Mouse (Mus musculus) intestine, embryonic 16.5 days (tissue): ENCODE data around the gene Uap1. TPM values are rescaled to one million over a fixed set of nuclear protein-coding genes. Genes with fewer than 3 reads are reported as not detected.

Experiments
- ATAC-seq: fragments of 200-750 bp; cut with Nextera tagmentation; 2 replicates; pipeline ENCODE4 v1.8.0; 2017; ENCODE audit warnings: moderate TSS enrichment, moderate library complexity
- H3K27ac ChIP-seq: fragments of 300-500 bp; sonication (generic); 2 replicates; pipeline ENCODE4 v1.5.1; 2014; ENCODE audit warnings: mild to moderate bottlenecking, low read length
- H3K27me3 ChIP-seq: fragments of 300-500 bp; sonication (generic); replicated peaks from 2 replicates; pipeline ENCODE4 v1.6.1; 2014; ENCODE audit warnings: low read length, control low read depth, mixed read lengths; ENCODE audit not compliant: control insufficient read depth, insufficient read depth
- H3K36me3 ChIP-seq: fragments of 300-500 bp; sonication (generic); 2 replicates; pipeline ENCODE4 v1.6.1; 2014; ENCODE audit warnings: low read length, control low read depth; ENCODE audit not compliant: control insufficient read depth, insufficient read depth
- H3K4me1 ChIP-seq: fragments of 300-500 bp; sonication (generic); 2 replicates; pipeline ENCODE4 v1.6.1; 2014; ENCODE audit warnings: low read length, control low read depth, mixed read lengths; ENCODE audit not compliant: control insufficient read depth, insufficient read depth
- H3K4me2 ChIP-seq: fragments of 300-500 bp; sonication (generic); 2 replicates; pipeline ENCODE4 v1.6.1; 2014; ENCODE audit warnings: low read depth, low read length, control low read depth
- H3K4me3 ChIP-seq: fragments of 300-500 bp; sonication (generic); 2 replicates; pipeline ENCODE4 v1.5.1; 2014; ENCODE audit warnings: mild to moderate bottlenecking, low read length
- H3K9ac ChIP-seq: fragments of 300-500 bp; sonication (generic); 2 replicates; pipeline ENCODE4 v1.6.1; 2014; ENCODE audit warnings: low read depth, low read length
- H3K9me3 ChIP-seq: fragments of 300-500 bp; sonication (generic); 2 replicates; pipeline ENCODE4 v1.6.1; 2016; ENCODE audit warnings: low read length, control low read depth; ENCODE audit not compliant: control insufficient read depth
- WGBS: fragments of 180-500 bp; shearing (Covaris S2); extraction: QIAGEN DNeasy Blood & Tissue Kit; methylation state at CpG from one replicate; pipeline ENCODE4 v1.1.7; 2014; 5-methylcytosine and 5-hydroxymethylcytosine counted together
- polyA plus RNA-seq: library from polyadenylated mRNA; unstranded; fragments of >200 nt; fragmentation: Nextera tagmentation; extraction: Ambion mirVana; gene quantifications from 2 replicates; pipeline ENCODE4 v1.2.1, GENCODE M21; 2015

The Uap1 gene
- polyA plus RNA-seq, 1 experiment from 2014 or later: 46.9 TPM

DNA sequence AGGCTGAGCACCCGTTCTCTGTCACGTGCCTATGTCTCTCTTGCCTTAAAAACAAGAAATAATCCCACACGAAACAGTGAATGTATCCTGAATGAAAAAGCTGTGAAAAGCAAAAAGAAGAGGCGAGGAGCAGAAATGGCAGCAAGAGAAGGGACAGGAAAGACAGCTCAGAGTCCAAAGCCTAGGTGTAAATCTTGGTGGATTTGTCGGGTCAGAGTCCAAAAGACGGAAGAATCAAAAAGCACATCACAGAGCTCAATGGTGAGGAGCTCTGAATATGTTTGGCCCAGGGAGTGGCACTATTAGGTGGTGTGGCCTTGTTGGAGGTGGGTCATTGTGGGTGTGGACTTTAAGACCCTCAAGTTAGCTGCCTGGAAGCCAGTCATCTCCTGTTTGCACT, 31.6 kb upstream of the Uap1 start:
- H3K27me3 ChIP-seq: no peaks in the 10 kb centered on the region
- no peak overlapping the region for H3K9ac ChIP-seq
- no peaks in the 10 kb centered on the region for H3K4me1 ChIP-seq
- no peak overlapping the region for H3K4me2 ChIP-seq
- no peak overlapping the region for H3K27ac ChIP-seq
- ATAC-seq: no peak
- 93% methylated on average over 6 of the region's 6 CpGs for WGBS
- H3K36me3 ChIP-seq: peaks cover 18% of the 10 kb centered on the region
- H3K9me3 ChIP-seq: no peaks in the 10 kb centered on the region
- H3K4me3 ChIP-seq: no peak overlapping the region

DNA sequence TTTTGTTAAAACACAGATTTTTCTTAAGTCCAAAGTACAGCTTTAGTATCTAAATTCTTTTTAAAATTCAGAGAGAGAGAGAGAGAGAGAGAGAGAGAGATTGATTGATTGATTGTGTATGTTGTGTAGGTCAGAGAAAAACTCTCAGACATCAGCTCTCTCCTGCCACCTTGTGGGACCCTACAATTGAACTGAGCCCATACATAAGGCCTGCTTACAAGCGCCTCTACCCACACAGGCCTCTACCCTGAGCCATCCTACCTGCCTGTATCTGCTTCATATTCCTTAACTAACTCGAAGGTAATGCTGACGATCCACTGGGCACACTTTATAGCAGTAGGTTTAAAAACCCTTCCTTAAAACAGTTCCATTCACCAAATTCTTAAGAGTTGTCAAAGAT, 25.6 kb upstream of the Uap1 start:
- no peak for ATAC-seq
- Histone ChIP-seq H3K4me1 (no peaks in the 10 kb centered on the region), H3K9ac (no peak overlapping the region), H3K27me3 (no peaks in the 10 kb centered on the region), H3K27ac (no peak overlapping the region), H3K9me3 (no peaks in the 10 kb centered on the region), H3K4me2 (no peak overlapping the region), H3K36me3 (0 out of 2 replicates have a peak, but pooled peaks cover 5% of the 10 kb centered on the region), H3K4me3 (no peak overlapping the region)
- WGBS: 75% methylated on average over 3 of the region's 3 CpGs

DNA sequence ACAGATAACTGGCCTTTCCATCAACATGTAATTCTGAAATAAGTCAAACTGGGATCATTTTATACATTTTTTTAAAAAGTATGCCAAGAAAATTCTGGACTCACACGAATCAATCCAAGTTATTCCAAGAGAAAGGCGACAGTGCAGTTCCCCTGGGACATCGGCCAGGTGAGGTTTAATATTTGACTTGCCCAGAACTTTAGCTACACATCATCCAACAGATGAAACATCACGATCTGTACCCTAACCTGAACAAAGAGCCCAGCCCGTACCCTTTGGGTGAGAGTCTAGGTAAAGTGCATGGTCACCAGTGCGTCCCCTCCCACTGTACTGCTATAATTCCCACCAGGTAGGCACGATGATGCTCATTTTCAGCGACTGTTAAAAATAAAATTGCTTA, 21.5 kb upstream of the Uap1 start:
- H3K4me2 ChIP-seq: no peak overlapping the region
- H3K36me3 ChIP-seq: peaks cover 16% of the 10 kb centered on the region; the same call in 1 of the 2 replicates
- H3K4me3 ChIP-seq: no peak overlapping the region
- H3K9ac ChIP-seq: no peak overlapping the region
- WGBS: 94% methylated on average over 8 of the region's 8 CpGs
- no peaks in the 10 kb centered on the region for H3K9me3 ChIP-seq
- H3K27ac ChIP-seq: no peak overlapping the region
- H3K4me1 ChIP-seq: no peaks in the 10 kb centered on the region
- no peak for ATAC-seq
- H3K27me3 ChIP-seq: no peaks in the 10 kb centered on the region

DNA sequence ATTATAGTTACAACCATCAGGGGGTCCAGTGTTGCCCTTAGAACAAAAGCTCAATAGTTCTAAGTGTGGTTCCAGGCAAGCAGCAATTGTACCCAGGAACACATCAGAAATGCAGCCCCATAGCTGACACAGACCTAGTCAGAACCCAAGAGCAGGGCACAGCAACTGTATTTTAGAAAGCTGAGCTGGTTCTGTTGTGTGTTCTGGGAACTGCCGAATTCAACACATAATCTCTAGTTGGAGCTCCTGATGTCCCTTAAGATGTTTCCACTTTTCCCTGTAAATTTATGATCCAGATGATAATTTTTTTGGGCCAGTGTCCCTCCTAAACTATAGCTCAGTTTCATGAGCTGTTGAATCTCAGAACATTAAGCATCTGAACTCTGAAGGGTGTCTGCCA, 17.2 kb upstream of the Uap1 start:
- Histone ChIP-seq H3K9ac (no peak overlapping the region), H3K4me1 (no peaks in the 10 kb centered on the region), H3K4me2 (no peak overlapping the region), H3K4me3 (no peak overlapping the region), H3K27me3 (no peaks in the 10 kb centered on the region), H3K36me3 (peaks cover 16% of the 10 kb centered on the region; the same call in 1 of the 2 replicates), H3K9me3 (no peaks in the 10 kb centered on the region), H3K27ac (no peak overlapping the region)
- ATAC-seq: no peak
- WGBS: 85% methylated on average over 1 of the region's 1 CpGs

DNA sequence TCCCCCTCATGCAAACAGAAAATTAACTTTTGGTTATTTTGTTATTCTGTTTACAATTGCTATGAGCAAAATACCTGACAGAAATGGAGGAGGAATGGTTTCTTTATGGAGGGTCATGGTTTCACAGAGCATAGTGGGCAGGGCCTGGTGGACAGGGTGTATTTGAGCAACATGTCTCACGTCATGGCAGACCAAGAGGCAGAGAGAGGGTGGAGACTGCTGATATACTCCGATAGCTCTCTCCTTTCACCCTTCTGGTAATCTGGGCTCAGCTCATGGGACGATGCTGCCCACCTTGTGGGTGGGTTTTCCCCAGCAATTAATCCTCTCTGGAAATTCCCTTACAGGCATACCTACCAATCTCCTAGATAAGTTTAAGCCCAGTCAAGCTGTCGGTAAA, 15.5 kb upstream of the Uap1 start:
- peaks cover 13% of the 10 kb centered on the region; the same call in 1 of the 2 replicates for H3K36me3 ChIP-seq
- no peak overlapping the region for H3K4me3 ChIP-seq
- 62% methylated on average over 4 of the region's 4 CpGs for WGBS
- no peaks in the 10 kb centered on the region for H3K4me1 ChIP-seq
- no peak overlapping the region for H3K4me2 ChIP-seq
- no peaks in the 10 kb centered on the region for H3K27me3 ChIP-seq
- ATAC-seq: peak; percentile 64
- H3K9ac ChIP-seq: no peak overlapping the region
- H3K9me3 ChIP-seq: no peaks in the 10 kb centered on the region
- H3K27ac ChIP-seq: no peak overlapping the region

DNA sequence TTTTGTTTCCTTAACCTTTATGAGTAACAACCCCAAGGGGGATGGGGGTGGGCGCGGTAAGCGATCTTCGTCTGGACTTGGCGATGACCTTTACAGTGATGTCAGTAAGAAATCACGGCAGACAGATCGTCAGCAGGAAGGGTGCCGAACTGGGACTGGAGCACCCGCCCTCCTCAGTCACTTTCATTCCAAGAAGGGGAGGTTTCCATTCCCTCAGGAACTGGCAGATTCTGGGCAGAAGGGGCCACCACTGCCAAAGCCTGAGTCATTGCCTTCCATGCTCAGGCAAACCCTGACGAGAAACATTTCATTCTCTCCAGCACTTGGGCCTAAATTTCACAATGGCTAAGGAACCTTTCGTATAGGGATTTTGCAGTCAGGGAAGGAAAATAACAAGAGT, 13.8 kb upstream of the Uap1 start:
- 73% methylated on average over 11 of the region's 11 CpGs for WGBS

DNA sequence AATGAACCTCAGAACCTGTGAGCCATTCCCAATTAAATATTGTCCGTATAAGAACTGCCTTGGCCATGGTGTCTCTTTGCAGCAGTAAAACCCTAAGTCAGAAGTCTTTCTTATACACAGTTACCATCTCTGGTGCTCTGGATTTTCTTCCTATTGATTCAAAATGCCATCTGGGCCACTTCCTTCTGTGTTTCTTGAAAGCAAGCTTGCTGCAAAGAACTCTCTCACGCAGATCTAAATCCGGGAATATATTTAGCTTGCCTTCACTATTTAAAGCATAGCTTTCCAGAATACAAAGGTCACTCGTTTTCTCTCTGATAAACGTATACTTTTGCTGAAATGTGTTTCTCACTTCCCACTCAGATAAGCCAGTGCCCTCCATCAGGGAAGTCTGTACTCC, 11.8 kb upstream of the Uap1 start:
- Histone ChIP-seq H3K36me3 (no peaks in the 10 kb centered on the region), H3K27me3 (no peaks in the 10 kb centered on the region), H3K9ac (no peak overlapping the region), H3K4me3 (no peak overlapping the region), H3K9me3 (no peaks in the 10 kb centered on the region), H3K4me2 (no peak overlapping the region), H3K4me1 (no peaks in the 10 kb centered on the region), H3K27ac (no peak overlapping the region; the same call in 1 of the 2 replicates)
- ATAC-seq: no peak
- 59% methylated on average over 5 of the region's 5 CpGs for WGBS

More for the DNA sequence above, 13.8 kb upstream of the Uap1 start:
- Histone ChIP-seq H3K4me2 (no peak overlapping the region), H3K9me3 (no peaks in the 10 kb centered on the region), H3K27me3 (no peaks in the 10 kb centered on the region), H3K36me3 (peaks cover 5% of the 10 kb centered on the region; the same call in 1 of the 2 replicates), H3K9ac (no peak overlapping the region), H3K27ac (no peak overlapping the region), H3K4me1 (no peaks in the 10 kb centered on the region), H3K4me3 (no peak overlapping the region)
- no peak for ATAC-seq

DNA sequence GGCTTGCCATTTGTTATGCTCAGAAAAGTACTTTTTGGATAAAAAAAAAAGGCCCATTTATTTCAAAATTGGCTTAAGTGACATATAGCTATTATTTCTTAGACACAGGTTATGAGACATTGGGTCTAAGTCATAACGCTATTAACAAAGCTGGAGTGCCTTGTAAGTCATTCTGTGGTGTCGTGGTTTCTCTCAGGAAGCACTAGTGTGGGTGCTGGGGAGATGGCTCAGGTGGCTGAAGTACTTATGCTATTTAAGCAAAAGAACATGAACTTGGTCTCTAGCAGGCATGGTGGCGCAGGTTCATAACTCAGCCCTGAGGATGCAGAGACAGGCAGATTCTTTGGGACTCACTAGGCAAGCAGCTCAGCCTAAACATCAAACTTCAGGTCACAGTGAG, 10.4 kb upstream of the Uap1 start:
- no peaks in the 10 kb centered on the region for H3K4me1 ChIP-seq
- no peak overlapping the region for H3K4me2 ChIP-seq
- ATAC-seq: no peak
- WGBS: 90% methylated on average over 3 of the region's 3 CpGs
- H3K36me3 ChIP-seq: no peaks in the 10 kb centered on the region
- no peak overlapping the region for H3K27ac ChIP-seq
- H3K9me3 ChIP-seq: no peaks in the 10 kb centered on the region
- H3K4me3 ChIP-seq: no peak overlapping the region
- no peaks in the 10 kb centered on the region for H3K27me3 ChIP-seq
- no peak overlapping the region for H3K9ac ChIP-seq

DNA sequence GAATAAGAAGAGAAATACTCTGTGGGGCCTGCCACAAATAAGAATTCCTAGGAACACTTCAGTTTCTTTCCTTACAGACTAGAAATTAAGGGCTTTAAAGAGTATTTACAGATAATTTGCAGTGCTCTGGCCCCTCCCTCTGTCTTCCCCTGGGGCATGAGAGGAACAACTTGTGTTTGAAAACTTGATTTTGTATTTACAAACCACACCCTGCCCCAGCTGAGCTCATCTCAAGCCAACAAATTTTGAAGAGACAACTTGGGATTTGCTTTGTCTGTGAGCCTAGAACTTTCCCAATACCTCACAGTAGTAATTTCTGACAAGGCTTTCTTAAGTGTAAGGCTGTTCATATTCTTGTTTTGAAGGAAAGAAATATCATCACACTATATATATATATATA, 7.9 kb upstream of the Uap1 start:
- H3K27ac ChIP-seq: no peak overlapping the region
- no peak overlapping the region for H3K4me3 ChIP-seq

DNA sequence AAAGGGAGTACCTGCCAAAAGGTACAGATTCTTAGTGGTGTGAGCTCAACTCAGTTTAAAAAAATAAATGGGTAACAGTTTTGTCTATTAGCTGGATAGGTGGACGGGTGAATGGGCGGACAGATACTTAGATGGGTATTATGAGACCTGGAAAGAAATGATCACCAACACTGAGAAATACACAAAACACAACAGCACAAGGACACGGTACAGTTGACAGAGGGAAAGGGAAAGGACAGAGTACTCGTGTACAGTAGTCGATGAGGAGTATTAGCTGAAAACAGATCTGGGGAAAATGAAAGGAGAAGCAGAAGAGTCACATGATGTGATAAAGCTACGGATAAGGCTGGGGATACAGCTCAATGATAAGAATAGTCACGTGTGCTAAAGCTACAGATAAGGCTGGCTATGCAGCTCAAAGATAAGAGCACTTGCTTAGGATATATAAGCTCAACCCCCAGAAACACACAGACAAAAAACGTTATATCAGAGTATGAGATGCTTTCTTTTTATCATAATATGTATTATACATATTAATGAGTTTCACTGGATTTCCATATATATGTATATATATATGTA, 2.0 kb upstream of the Uap1 start:
- no peaks in the 10 kb centered on the region for H3K36me3 ChIP-seq
- no peak overlapping the region for H3K27ac ChIP-seq
- ATAC-seq: no peak

More for the DNA sequence above, 7.9 kb upstream of the Uap1 start:
- H3K27me3 ChIP-seq: no peaks in the 10 kb centered on the region
- H3K4me2 ChIP-seq: no peak overlapping the region
- no peaks in the 10 kb centered on the region for H3K9me3 ChIP-seq
- no peak for ATAC-seq
- no peaks in the 10 kb centered on the region for H3K36me3 ChIP-seq
- no peak overlapping the region for H3K9ac ChIP-seq
- no peaks in the 10 kb centered on the region for H3K4me1 ChIP-seq

More for the DNA sequence above, 2.0 kb upstream of the Uap1 start:
- Histone ChIP-seq H3K4me2 (no peak overlapping the region), H3K27me3 (no peaks in the 10 kb centered on the region), H3K4me3 (no peak overlapping the region), H3K4me1 (peaks cover 9% of the 10 kb centered on the region), H3K9me3 (no peaks in the 10 kb centered on the region), H3K9ac (no peak overlapping the region)
- 62% methylated on average over 8 of the region's 8 CpGs for WGBS
